9 mouse cellular contexts compared by ENCODE assay signal in genomic region chr1:84697136-84697535, GRCm38 (mm10). TPM values are rescaled to one million over a fixed set of nuclear protein-coding genes. Genes with fewer than 3 reads are reported as not detected.
A peak's percentile ranks its signal among the peaks of the same experiment; 100 is the strongest.
DNase-seq lines count a peak whose midpoint lies in the region; ATAC-seq and TF ChIP-seq lines count a peak whose summit lies in the region.
"Had no signal": no experiment of that assay in that cellular context is flagged by ENCODE, and none has a peak within 500 bp of the region (broad histone marks: within the 10 kb centered on the region; RNA-seq: fewer than 3 reads in every experiment).

No protein-coding gene starts in this region.

- no peak for TF ChIP-seq EP300 in liver, postnatal 0 days (IDR thresholded peaks at IDR 0.05; ENCODE audit: low read depth)

- H3K4me3 ChIP-seq in kidney, embryonic 16.5 days (ENCODE audit: low read length), result no peak overlapping the region
- H3K4me3 ChIP-seq in hindbrain, embryonic 14.5 days (replicated peaks; ENCODE audit: low read length), result no peak overlapping the region
- H3K4me3 ChIP-seq in liver, postnatal 0 days (ENCODE audit: low read depth, low read length), result no peak overlapping the region
- H3K4me3 ChIP-seq: embryonic facial prominence, embryonic 15.5 days had no signal

- no peaks in the 10 kb centered on the region for H3K9me3 ChIP-seq in kidney, embryonic 16.5 days (ENCODE audit: low read length)
- H3K9me3 ChIP-seq in hindbrain, embryonic 14.5 days (ENCODE audit: control insufficient read depth, low read length), result no peaks in the 10 kb centered on the region
- no peaks in the 10 kb centered on the region for H3K9me3 ChIP-seq in liver, postnatal 0 days (ENCODE audit: low read length)
- H3K9me3 ChIP-seq: embryonic facial prominence, embryonic 15.5 days had no signal

- peaks cover 21% of the 10 kb centered on the region for H3K27me3 ChIP-seq in kidney, embryonic 16.5 days (ENCODE audit: insufficient read depth, low read length)
- no peaks in the 10 kb centered on the region for H3K27me3 ChIP-seq in hindbrain, embryonic 14.5 days (ENCODE audit: control insufficient read depth, insufficient read depth, low read length)
- H3K27me3 ChIP-seq in liver, postnatal 0 days (ENCODE audit: insufficient read depth, low read length), result peaks cover 27% of the 10 kb centered on the region

- ATAC-seq in kidney, embryonic 16.5 days (ENCODE audit: low FRiP score, low TSS enrichment), result no peak
- ATAC-seq in hindbrain, embryonic 14.5 days (ENCODE audit: low FRiP score), result no peak
- ATAC-seq in liver, postnatal 0 days, result no peak
- ATAC-seq in monocyte, adult 5-6 weeks (replicated peaks; ENCODE audit: insufficient number of reproducible peaks, low FRiP score, low TSS enrichment, poor library complexity, severe bottlenecking), result no peak

- H3K36me3 ChIP-seq in kidney, embryonic 16.5 days (ENCODE audit: insufficient read depth, low read length), result no peaks in the 10 kb centered on the region
- no peaks in the 10 kb centered on the region for H3K36me3 ChIP-seq in hindbrain, embryonic 14.5 days (replicated peaks; ENCODE audit: control insufficient read depth, insufficient read depth)
- no peaks in the 10 kb centered on the region for H3K36me3 ChIP-seq in liver, postnatal 0 days (replicated peaks; ENCODE audit: insufficient read depth, low read length)
- H3K36me3 ChIP-seq: embryonic facial prominence, embryonic 15.5 days had no signal

- peak; percentile 59 for TF ChIP-seq CTCF in liver, postnatal 0 days (IDR thresholded peaks at IDR 0.05; ENCODE audit: low read depth)

- DNase-seq in kidney, postnatal 36 days, result peak; percentile 13 to 57
- peak; percentile 43 to 87 for DNase-seq in adrenal gland, adult (ENCODE audit: inconsistent age in 2 of 2, low spot score in 1 of 2)
- DNase-seq in cerebellum, postnatal 4 days (ENCODE audit: low spot score in 2 of 2), result peak; percentile 42 to 77
- DNase-seq in hindbrain, embryonic 14.5 days (ENCODE audit: low spot score), result peak; percentile 92
- peak; percentile 40 for DNase-seq in liver, postnatal 0 days
- peak; percentile 76 for DNase-seq in right cerebral cortex, adult 18-20 months

- WGBS in kidney, embryonic 16.5 days, result 4% methylated on average over 2 of the region's 2 CpGs
- WGBS in hindbrain, embryonic 14.5 days, result 0% methylated on average over 2 of the region's 2 CpGs
- 5% methylated on average over 2 of the region's 2 CpGs for WGBS in liver, postnatal 0 days (ENCODE audit: insufficient replicate concordance)

- H3K9ac ChIP-seq in kidney, embryonic 16.5 days (replicated peaks; ENCODE audit: low read length), result no peak overlapping the region
- H3K9ac ChIP-seq in hindbrain, embryonic 14.5 days, result no peak overlapping the region
- H3K9ac ChIP-seq in liver, postnatal 0 days (replicated peaks), result no peak overlapping the region
- H3K9ac ChIP-seq: embryonic facial prominence, embryonic 15.5 days had no signal

- no peak overlapping the region for H3K4me2 ChIP-seq in kidney, embryonic 16.5 days (replicated peaks; ENCODE audit: low read depth, low read length)
- no peak overlapping the region for H3K4me2 ChIP-seq in hindbrain, embryonic 14.5 days (replicated peaks)
- H3K4me2 ChIP-seq in liver, postnatal 0 days (ENCODE audit: low read depth, low read length), result no peak overlapping the region

- H3K4me1 ChIP-seq in kidney, embryonic 16.5 days (ENCODE audit: insufficient read depth, low read length), result peaks cover 14% of the 10 kb centered on the region
- peaks cover 20% of the 10 kb centered on the region for H3K4me1 ChIP-seq in hindbrain, embryonic 14.5 days (replicated peaks; ENCODE audit: control insufficient read depth, insufficient read depth, low read length)
- peaks cover 5% of the 10 kb centered on the region for H3K4me1 ChIP-seq in liver, postnatal 0 days (ENCODE audit: insufficient read depth)

- H3K27ac ChIP-seq in kidney, embryonic 16.5 days (ENCODE audit: low read length), result no peak overlapping the region
- H3K27ac ChIP-seq in hindbrain, embryonic 14.5 days, result no peak overlapping the region
- H3K27ac ChIP-seq in liver, postnatal 0 days (ENCODE audit: low read depth), result no peak overlapping the region
- H3K27ac ChIP-seq: embryonic facial prominence, embryonic 15.5 days had no signal

RNA-seq across cellular contexts. Expression of gene Dner, which starts 1.1 kb away (rescaled TPM):
- 1.4 and 1.5 TPM in 2 replicates for polyA plus RNA-seq in kidney, embryonic 16.5 days (2015; fragmentation: Nextera tagmentation; extraction: Ambion mirVana)
- 301 and 318 TPM in 2 replicates for polyA plus RNA-seq in hindbrain, embryonic 14.5 days (2014; fragmentation: Nextera tagmentation; extraction: Ambion mirVana)
- polyA plus RNA-seq in liver, postnatal 0 days (2015; fragmentation: Nextera tagmentation; extraction: Ambion mirVana), result not detected in 2 replicates
- 0.29 TPM in 1 of 3 replicates, not detected in the others for total RNA-seq in monocyte, adult 5-6 weeks (2017)

Comparison
In these comparisons a context has a peak if more than half of its experiments do, and no peak if none do; other contexts are left out.
1. DNase-seq: peak in every context shown above with its lines; median percentile 92 in hindbrain, embryonic 14.5 days; 76 in right cerebral cortex, adult 18-20 months; 65 in adrenal gland, adult; 60 in cerebellum, postnatal 4 days; 40 in liver, postnatal 0 days; 35 in kidney, postnatal 36 days.
2. RNA of gene Dner, which starts 1.1 kb away (polyA plus RNA-seq): 301 to 318 TPM in hindbrain, embryonic 14.5 days; 1.4 to 1.5 TPM in kidney, embryonic 16.5 days and not detected in liver, postnatal 0 days; every median in the first group is over 100 times any median in the second.